Mouse (Mus musculus) testis, adult 2 months (tissue): ENCODE data around the gene Kcnip2. TPM values are rescaled to one million over a fixed set of nuclear protein-coding genes. Genes with fewer than 3 reads are reported as not detected.

Experiments
- H3K27ac ChIP-seq: fragments of 200-500 bp; 2 replicates; pipeline ENCODE4 v1.5.1; 2012; ENCODE audit warnings: low read depth, low read length; ENCODE audit not compliant: control insufficient read depth, insufficient read depth
- H3K27me3 ChIP-seq: fragments of 200-500 bp; 2 replicates; pipeline ENCODE4 v1.6.1; 2012; ENCODE audit warnings: mild to moderate bottlenecking, low read length, moderate library complexity; ENCODE audit not compliant: control insufficient read depth, insufficient read depth
- H3K36me3 ChIP-seq: fragments of 200-500 bp; 2 replicates; pipeline ENCODE4 v1.6.1; 2012; ENCODE audit warnings: mild to moderate bottlenecking, low read length; ENCODE audit not compliant: control insufficient read depth, insufficient read depth
- H3K4me1 ChIP-seq: fragments of 200-500 bp; 2 replicates; pipeline ENCODE4 v1.6.1; 2012; ENCODE audit warnings: low read length; ENCODE audit not compliant: control insufficient read depth, insufficient read depth
- H3K4me3 ChIP-seq: fragments of 200-500 bp; 2 replicates; pipeline ENCODE4 v1.5.1; 2012; ENCODE audit warnings: low read depth, mild to moderate bottlenecking, low read length, moderate library complexity, mixed read lengths; ENCODE audit not compliant: control insufficient read depth
- CTCF ChIP-seq: fragments of 200-500 bp; IDR thresholded peaks from 2 replicates; pipeline ENCODE4 v1.5.1; 2012; ENCODE audit warnings: low read depth, mild to moderate bottlenecking, inconsistent platforms, low read length, moderate library complexity; ENCODE audit not compliant: control insufficient read depth, insufficient read depth, insufficient replicate concordance
- POLR2A ChIP-seq: fragments of 200-500 bp; IDR thresholded peaks from 2 replicates; pipeline ENCODE4 v1.6.1; 2012; ENCODE audit warnings: low read depth, mild to moderate bottlenecking, inconsistent platforms, low read length, moderate library complexity; ENCODE audit not compliant: control insufficient read depth
- polyA plus RNA-seq: library from polyadenylated mRNA; depleted of rRNA; stranded (reverse); fragments of >200 nt; gene quantifications from 2 replicates; pipeline ENCODE4 v1.2.3, GENCODE M21; 2012

Kcnip2 gene
- polyA plus RNA-seq, 1 experiment = 64.9 TPM

- Histone ChIP-seq H3K4me3 (0 out of 2 replicates have a peak overlapping the region, but pooled peaks have one; percentile 25), H3K4me1 (peaks cover 16% of the 10 kb centered on the region), H3K36me3 (no peaks in the 10 kb centered on the region), H3K27ac (no peak overlapping the region), H3K27me3 (no peaks in the 10 kb centered on the region)
- no peak for TF ChIP-seq CTCF
Observed at GRCm38 (mm10) chr19:45796061-45796556, 19.8 kb downstream of the Kcnip2 start.

GRCm38 (mm10) chr19:45795406-45795944, 20.4 kb downstream of the Kcnip2 start:
- Histone ChIP-seq H3K27ac (peak overlapping the region; percentile 2; the same call in 1 of the 2 replicates), H3K4me3 (0 out of 2 replicates have a peak overlapping the region, but pooled peaks have one; percentile 25), H3K36me3 (no peaks in the 10 kb centered on the region), H3K27me3 (no peaks in the 10 kb centered on the region), H3K4me1 (peaks cover 16% of the 10 kb centered on the region)
- TF ChIP-seq CTCF (no peak), POLR2A (no peak)

GRCm38 (mm10) chr19:45794718-45795117, 21.1 kb downstream of the Kcnip2 start:
- no peak overlapping the region for H3K27ac ChIP-seq
- H3K27me3 ChIP-seq = no peaks in the 10 kb centered on the region
- no peak overlapping the region for H3K4me3 ChIP-seq
- TF ChIP-seq POLR2A = no peak
- no peak for TF ChIP-seq CTCF
- H3K4me1 ChIP-seq = peaks cover 16% of the 10 kb centered on the region
- no peaks in the 10 kb centered on the region for H3K36me3 ChIP-seq

- no peaks in the 10 kb centered on the region for H3K36me3 ChIP-seq
- no peak overlapping the region for H3K27ac ChIP-seq
- TF ChIP-seq POLR2A (no peak), CTCF (no peak)
- H3K4me1 ChIP-seq = peaks cover 16% of the 10 kb centered on the region
- no peak overlapping the region for H3K4me3 ChIP-seq
- H3K27me3 ChIP-seq = no peaks in the 10 kb centered on the region
Observed at GRCm38 (mm10) chr19:45792404-45792803, 23.5 kb downstream of the Kcnip2 start.

GRCm38 (mm10) chr19:45789888-45790874, 25.7 kb downstream of the Kcnip2 start:
- Histone ChIP-seq H3K36me3 (no peaks in the 10 kb centered on the region), H3K4me3 (no peak overlapping the region), H3K27ac (no peak overlapping the region), H3K27me3 (no peaks in the 10 kb centered on the region), H3K4me1 (peaks cover 4% of the 10 kb centered on the region; the same call in 1 of the 2 replicates)
- no peak for TF ChIP-seq POLR2A

- Histone ChIP-seq H3K4me3 (peak overlapping the region; percentile 62), H3K4me1 (no peaks in the 10 kb centered on the region), H3K36me3 (no peaks in the 10 kb centered on the region), H3K27me3 (no peaks in the 10 kb centered on the region), H3K27ac (no peak overlapping the region)
- no peak for TF ChIP-seq CTCF
- TF ChIP-seq POLR2A = no peak
Observed at GRCm38 (mm10) chr19:45789365-45789764, 26.5 kb downstream of the Kcnip2 start.

- H3K27ac ChIP-seq = no peak overlapping the region
- peaks cover 3% of the 10 kb centered on the region for H3K4me1 ChIP-seq
- no peaks in the 10 kb centered on the region for H3K36me3 ChIP-seq
- no peak for TF ChIP-seq CTCF
- TF ChIP-seq POLR2A = no peak
- peak overlapping the region; percentile 57 for H3K4me3 ChIP-seq
- no peaks in the 10 kb centered on the region for H3K27me3 ChIP-seq
Observed at GRCm38 (mm10) chr19:45788337-45788736, 27.5 kb downstream of the Kcnip2 start.
